Mouse (Mus musculus): ENCODE measurements at regions not wholly inside any gene's neighbourhood (a gene's known extent, or its start where the extent isn't known, plus 50 kb on each side); places are given as distances from the start of the nearest gene placed in this dataset.

GRCm38 (mm10) chr3:41962923-41963322 lies 220.5 kb downstream of the D3Ertd751e start:
- no peaks in the 10 kb centered on the region for H3K9me3 ChIP-seq (ENCODE audit: control insufficient read depth, low read depth, low read length)
- WGBS: 67% methylated on average over 7 of the region's 7 CpGs

GRCm38 (mm10) chr3:42006672-42007265 lies 264.4 kb downstream of the D3Ertd751e start:
- H3K27me3 ChIP-seq (ENCODE audit: control insufficient read depth, insufficient read depth, low read length): no peaks in the 10 kb centered on the region
- no peaks in the 10 kb centered on the region for H3K4me1 ChIP-seq (ENCODE audit: control insufficient read depth, insufficient read depth, low read length)
- H3K4me2 ChIP-seq (replicated peaks; ENCODE audit: low read depth, low read length): no peak overlapping the region
- no peak for ATAC-seq (ENCODE audit: insufficient number of reproducible peaks, insufficient read depth, low FRiP score, low read depth)
- no peaks in the 10 kb centered on the region for H3K9me3 ChIP-seq (ENCODE audit: control insufficient read depth, low read depth, low read length)
- H3K4me3 ChIP-seq (ENCODE audit: low read depth, low read length): no peak overlapping the region
- H3K36me3 ChIP-seq (ENCODE audit: control insufficient read depth, insufficient read depth, low read length): no peaks in the 10 kb centered on the region
- no peak overlapping the region for H3K9ac ChIP-seq (replicated peaks; ENCODE audit: low read depth, low read length)
- H3K27ac ChIP-seq (ENCODE audit: low read length): no peak overlapping the region
- 66% methylated on average over 5 of the region's 5 CpGs for WGBS

More at GRCm38 (mm10) chr3:41962923-41963322, 220.5 kb downstream of the D3Ertd751e start:
- no peak overlapping the region for H3K4me2 ChIP-seq (replicated peaks; ENCODE audit: low read depth, low read length)
- H3K27me3 ChIP-seq (ENCODE audit: control insufficient read depth, insufficient read depth, low read length): no peaks in the 10 kb centered on the region
- H3K36me3 ChIP-seq (ENCODE audit: control insufficient read depth, insufficient read depth, low read length): no peaks in the 10 kb centered on the region
- no peak for ATAC-seq (ENCODE audit: insufficient number of reproducible peaks, insufficient read depth, low FRiP score, low read depth)
- H3K4me1 ChIP-seq (ENCODE audit: control insufficient read depth, insufficient read depth, low read length): no peaks in the 10 kb centered on the region
- no peak overlapping the region for H3K27ac ChIP-seq (ENCODE audit: low read length)
- no peak overlapping the region for H3K4me3 ChIP-seq (ENCODE audit: low read depth, low read length)
- H3K9ac ChIP-seq (replicated peaks; ENCODE audit: low read depth, low read length): no peak overlapping the region

- Histone ChIP-seq H3K36me3 (ENCODE audit: control insufficient read depth, insufficient read depth, low read length) (no peaks in the 10 kb centered on the region), H3K27me3 (ENCODE audit: control insufficient read depth, insufficient read depth, low read length) (no peaks in the 10 kb centered on the region), H3K4me3 (ENCODE audit: low read depth, low read length) (no peak overlapping the region), H3K27ac (ENCODE audit: low read length) (no peak overlapping the region), H3K9ac (replicated peaks; ENCODE audit: low read depth, low read length) (no peak overlapping the region), H3K9me3 (ENCODE audit: control insufficient read depth, low read depth, low read length) (no peaks in the 10 kb centered on the region), H3K4me2 (replicated peaks; ENCODE audit: low read depth, low read length) (no peak overlapping the region), H3K4me1 (ENCODE audit: control insufficient read depth, insufficient read depth, low read length) (no peaks in the 10 kb centered on the region)
- ATAC-seq (ENCODE audit: insufficient number of reproducible peaks, insufficient read depth, low FRiP score, low read depth): no peak
- WGBS: 81% methylated on average over 5 of the region's 5 CpGs
Observed at GRCm38 (mm10) chr3:42023187-42023586, 280.8 kb downstream of the D3Ertd751e start.

DNA sequence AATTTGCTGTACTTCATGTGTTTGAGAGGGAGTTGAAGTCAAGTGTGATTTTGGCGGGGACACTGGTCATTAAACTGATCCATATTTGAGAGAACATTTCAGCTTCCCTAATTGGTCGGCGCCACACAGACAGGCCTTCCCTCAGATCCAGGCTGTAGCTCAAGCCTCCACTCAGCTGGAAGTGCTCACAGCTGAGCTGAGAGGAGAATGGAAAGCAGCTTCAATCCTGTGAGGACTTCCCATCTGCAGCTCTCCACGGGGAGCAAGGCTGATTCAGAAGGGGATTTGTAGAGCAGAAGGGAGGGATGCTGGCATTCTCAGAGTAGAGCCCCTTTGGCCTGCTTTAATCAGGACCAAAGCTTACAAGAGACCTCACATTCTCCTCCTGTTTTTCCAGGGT lies 297.2 kb downstream of the D3Ertd751e start:
- Histone ChIP-seq H3K9ac (replicated peaks; ENCODE audit: low read depth, low read length) (no peak overlapping the region), H3K36me3 (ENCODE audit: control insufficient read depth, insufficient read depth, low read length) (no peaks in the 10 kb centered on the region), H3K4me1 (ENCODE audit: control insufficient read depth, insufficient read depth, low read length) (no peaks in the 10 kb centered on the region), H3K27me3 (ENCODE audit: control insufficient read depth, insufficient read depth, low read length) (no peaks in the 10 kb centered on the region), H3K4me2 (replicated peaks; ENCODE audit: low read depth, low read length) (no peak overlapping the region), H3K4me3 (ENCODE audit: low read depth, low read length) (no peak overlapping the region), H3K9me3 (ENCODE audit: control insufficient read depth, low read depth, low read length) (no peaks in the 10 kb centered on the region), H3K27ac (ENCODE audit: low read length) (no peak overlapping the region)
- ATAC-seq (ENCODE audit: insufficient number of reproducible peaks, insufficient read depth, low FRiP score, low read depth): no peak
- WGBS: 35% methylated on average over 4 of the region's 4 CpGs

DNA sequence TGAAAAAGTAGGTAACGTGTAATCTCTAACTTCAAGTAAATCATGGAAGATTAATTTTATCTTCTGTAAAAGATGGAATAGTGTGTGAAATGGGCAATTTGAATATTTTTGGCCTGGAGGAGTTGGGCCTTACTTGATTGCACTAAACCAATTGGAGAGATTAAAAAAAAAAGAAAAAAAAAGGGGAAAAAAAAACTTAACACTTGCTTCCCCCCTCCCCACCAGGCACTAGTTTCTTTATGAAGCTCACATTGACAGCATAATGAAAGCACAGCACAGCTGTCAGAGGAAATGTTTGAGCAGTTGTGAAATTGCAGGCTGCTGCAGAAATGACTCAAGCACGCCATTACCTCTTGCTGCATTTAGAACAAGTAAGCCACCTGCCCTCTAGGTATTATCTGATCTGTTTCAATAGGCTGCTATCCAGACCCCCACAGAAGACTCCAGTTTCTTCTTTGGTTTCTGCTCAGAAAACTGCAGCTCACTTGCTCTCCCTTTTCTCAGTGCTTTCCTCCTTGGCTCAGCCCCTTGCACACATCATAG lies 297.9 kb downstream of the D3Ertd751e start:
- H3K27me3 ChIP-seq (ENCODE audit: control insufficient read depth, insufficient read depth, low read length): no peaks in the 10 kb centered on the region
- no peak overlapping the region for H3K4me3 ChIP-seq (ENCODE audit: low read depth, low read length)
- no peaks in the 10 kb centered on the region for H3K36me3 ChIP-seq (ENCODE audit: control insufficient read depth, insufficient read depth, low read length)
- H3K9me3 ChIP-seq (ENCODE audit: control insufficient read depth, low read depth, low read length): no peaks in the 10 kb centered on the region
- 57% methylated on average over 2 of the region's 2 CpGs for WGBS
- H3K27ac ChIP-seq (ENCODE audit: low read length): no peak overlapping the region
- no peak overlapping the region for H3K4me2 ChIP-seq (replicated peaks; ENCODE audit: low read depth, low read length)
- H3K4me1 ChIP-seq (ENCODE audit: control insufficient read depth, insufficient read depth, low read length): no peaks in the 10 kb centered on the region
- no peak for ATAC-seq (ENCODE audit: insufficient number of reproducible peaks, insufficient read depth, low FRiP score, low read depth)
- H3K9ac ChIP-seq (replicated peaks; ENCODE audit: low read depth, low read length): no peak overlapping the region

- no peaks in the 10 kb centered on the region for H3K27me3 ChIP-seq (ENCODE audit: control insufficient read depth, insufficient read depth, low read length)
- H3K9ac ChIP-seq (replicated peaks; ENCODE audit: low read depth, low read length): no peak overlapping the region
- H3K4me3 ChIP-seq (ENCODE audit: low read depth, low read length): no peak overlapping the region
- no peak for ATAC-seq (ENCODE audit: insufficient number of reproducible peaks, insufficient read depth, low FRiP score, low read depth)
- no peaks in the 10 kb centered on the region for H3K36me3 ChIP-seq (ENCODE audit: control insufficient read depth, insufficient read depth, low read length)
- H3K9me3 ChIP-seq (ENCODE audit: control insufficient read depth, low read depth, low read length): no peaks in the 10 kb centered on the region
- H3K27ac ChIP-seq (ENCODE audit: low read length): no peak overlapping the region
- 93% methylated on average over 2 of the region's 2 CpGs for WGBS
- no peak overlapping the region for H3K4me2 ChIP-seq (replicated peaks; ENCODE audit: low read depth, low read length)
- no peaks in the 10 kb centered on the region for H3K4me1 ChIP-seq (ENCODE audit: control insufficient read depth, insufficient read depth, low read length)
Observed at GRCm38 (mm10) chr3:42040959-42041358, 298.5 kb downstream of the D3Ertd751e start.

GRCm38 (mm10) chr3:42057286-42057868 lies 315.0 kb downstream of the D3Ertd751e start:
- H3K4me3 ChIP-seq (ENCODE audit: low read depth, low read length): no peak overlapping the region
- no peaks in the 10 kb centered on the region for H3K9me3 ChIP-seq (ENCODE audit: control insufficient read depth, low read depth, low read length)
- H3K27ac ChIP-seq (ENCODE audit: low read length): no peak overlapping the region
- no peaks in the 10 kb centered on the region for H3K4me1 ChIP-seq (ENCODE audit: control insufficient read depth, insufficient read depth, low read length)
- H3K27me3 ChIP-seq (ENCODE audit: control insufficient read depth, insufficient read depth, low read length): no peaks in the 10 kb centered on the region
- no peak for ATAC-seq (ENCODE audit: insufficient number of reproducible peaks, insufficient read depth, low FRiP score, low read depth)
- H3K9ac ChIP-seq (replicated peaks; ENCODE audit: low read depth, low read length): no peak overlapping the region
- H3K36me3 ChIP-seq (ENCODE audit: control insufficient read depth, insufficient read depth, low read length): no peaks in the 10 kb centered on the region
- 84% methylated on average over 10 of the region's 10 CpGs for WGBS
- no peak overlapping the region for H3K4me2 ChIP-seq (replicated peaks; ENCODE audit: low read depth, low read length)

GRCm38 (mm10) chr3:42065093-42065935 lies 322.9 kb downstream of the D3Ertd751e start:
- H3K4me1 ChIP-seq (ENCODE audit: control insufficient read depth, insufficient read depth, low read length): no peaks in the 10 kb centered on the region
- no peak overlapping the region for H3K27ac ChIP-seq (ENCODE audit: low read length)
- no peak for ATAC-seq (ENCODE audit: insufficient number of reproducible peaks, insufficient read depth, low FRiP score, low read depth)
- no peak overlapping the region for H3K4me3 ChIP-seq (ENCODE audit: low read depth, low read length)
- H3K27me3 ChIP-seq (ENCODE audit: control insufficient read depth, insufficient read depth, low read length): no peaks in the 10 kb centered on the region
- no peak overlapping the region for H3K9ac ChIP-seq (replicated peaks; ENCODE audit: low read depth, low read length)
- no peaks in the 10 kb centered on the region for H3K9me3 ChIP-seq (ENCODE audit: control insufficient read depth, low read depth, low read length)
- no peak overlapping the region for H3K4me2 ChIP-seq (replicated peaks; ENCODE audit: low read depth, low read length)
- H3K36me3 ChIP-seq (ENCODE audit: control insufficient read depth, insufficient read depth, low read length): no peaks in the 10 kb centered on the region
- 56% methylated on average over 7 of the region's 7 CpGs for WGBS
